Mouse (Mus musculus): Measurements from ENCODE around the gene Kdm2b.

- no peak for TF ChIP-seq POLR2A (IDR thresholded peaks at IDR 0.05; ENCODE audit: insufficient read length, low read depth)
- peak; percentile 39 for TF ChIP-seq USF1 (IDR thresholded peaks at IDR 0.05; ENCODE audit: low read depth)
- TF ChIP-seq TCF3 (IDR thresholded peaks at IDR 0.05; ENCODE audit: insufficient read length, low read depth): no peak
Measured at GRCm38 (mm10) chr5:123013599-123014315, 24.1 kb upstream of the Kdm2b start.
